ENCODE assay signal across 13 mouse cellular contexts in the genomic region with DNA sequence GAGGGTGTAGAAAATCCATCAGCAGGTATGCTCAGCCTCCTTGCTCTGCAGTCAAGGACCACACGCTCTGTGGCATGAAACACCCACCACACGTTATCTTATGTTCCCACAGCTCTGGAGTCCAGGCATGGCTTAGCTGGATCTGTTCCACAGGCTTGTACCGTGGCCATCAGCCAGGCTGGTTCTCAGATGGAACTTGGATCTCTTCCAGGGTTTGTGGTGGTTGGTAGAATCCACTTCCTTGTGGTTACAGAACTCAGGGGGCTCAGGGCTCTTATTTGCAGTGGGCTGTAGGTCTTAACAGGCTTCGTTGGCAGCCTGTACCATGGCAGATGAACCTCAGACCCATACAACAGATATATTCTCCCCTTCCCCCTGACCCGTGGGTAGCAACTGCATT. TPM values are rescaled to one million over a fixed set of nuclear protein-coding genes. Genes with fewer than 3 reads are reported as not detected.
A peak's percentile ranks its signal among the peaks of the same experiment; 100 is the strongest.
DNase-seq lines count a peak whose midpoint lies in the region; ATAC-seq and TF ChIP-seq lines count a peak whose summit lies in the region.
"Had no signal": no experiment of that assay in that cellular context is flagged by ENCODE, and none has a peak within 500 bp of the region (broad histone marks: within the 10 kb centered on the region; RNA-seq: fewer than 3 reads in every experiment).

No protein-coding gene starts in this region.

- TF ChIP-seq POLR2A in cerebellum, adult 2 months (IDR thresholded peaks at IDR 0.05; ENCODE audit: borderline replicate concordance, insufficient read depth, low read length), result no peak

- H3K4me3 ChIP-seq in cerebellum, adult 2 months (replicated peaks; ENCODE audit: insufficient read depth, low read depth, low read length), result no peak overlapping the region
- H3K4me3 ChIP-seq in heart, embryonic 16.5 days (ENCODE audit: low read length), result no peak overlapping the region
- H3K4me3 ChIP-seq: liver, embryonic 13.5 days had no signal

- H3K4me1 ChIP-seq in cerebellum, adult 2 months (ENCODE audit: control insufficient read depth, insufficient read depth, low read length), result peaks cover 5% of the 10 kb centered on the region
- peaks cover 5% of the 10 kb centered on the region; the same call in 1 of the 2 replicates for H3K4me1 ChIP-seq in heart, embryonic 16.5 days (ENCODE audit: control insufficient read depth, insufficient read depth, low read length)
- H3K4me1 ChIP-seq: liver, embryonic 13.5 days had no signal

- H3K4me2 ChIP-seq in heart, embryonic 16.5 days (ENCODE audit: low read depth, low read length), result no peak overlapping the region
- H3K4me2 ChIP-seq: liver, embryonic 13.5 days had no signal

- H3K27ac ChIP-seq in cerebellum, adult 2 months (ENCODE audit: insufficient read depth, low read length), result no peak overlapping the region
- H3K27ac ChIP-seq in heart, embryonic 16.5 days (ENCODE audit: low read length), result 0 out of 2 replicates have a peak overlapping the region, but pooled peaks have one; percentile 34
- H3K27ac ChIP-seq: liver, embryonic 13.5 days; macrophage had no signal

- 14% methylated on average over 5 of the region's 5 CpGs for WGBS in cerebellum, adult 2 months
- WGBS in heart, embryonic 16.5 days, result 40% methylated on average over 5 of the region's 5 CpGs

- H3K9ac ChIP-seq in heart, embryonic 16.5 days (ENCODE audit: low read length), result no peak overlapping the region
- H3K9ac ChIP-seq: forebrain, postnatal 0 days; liver, embryonic 13.5 days had no signal

- H3K9me3 ChIP-seq in heart, embryonic 16.5 days (replicated peaks; ENCODE audit: control insufficient read depth, low read length), result peaks cover 12% of the 10 kb centered on the region

- no peaks in the 10 kb centered on the region; the same call in 1 of the 2 replicates for H3K27me3 ChIP-seq in cerebellum, adult 2 months (ENCODE audit: control insufficient read depth, insufficient read depth, low read length)
- no peaks in the 10 kb centered on the region for H3K27me3 ChIP-seq in heart, embryonic 16.5 days (ENCODE audit: control insufficient read depth, insufficient read depth, low read length)
- H3K27me3 ChIP-seq: liver, embryonic 13.5 days had no signal

- H3K36me3 ChIP-seq in heart, embryonic 16.5 days (ENCODE audit: control insufficient read depth, insufficient read depth), result no peaks in the 10 kb centered on the region
- H3K36me3 ChIP-seq: G1E; liver, embryonic 13.5 days had no signal

- no peak; the same call in 1 of the 2 replicates for ATAC-seq in heart, embryonic 16.5 days (replicated peaks; ENCODE audit: extremely low read depth, insufficient read depth, low FRiP score)
- ATAC-seq in frontal cortex, adult (ENCODE audit: low TSS enrichment), result no peak
- ATAC-seq: forebrain, postnatal 0 days; intestine, embryonic 16.5 days had no signal

- no peak for TF ChIP-seq CTCF in cerebellum, adult 2 months (IDR thresholded peaks at IDR 0.05; ENCODE audit: borderline replicate concordance, insufficient read depth, low read depth, low read length)

- DNase-seq in cerebellum, adult 2 months, result peak; percentile 27 to 45
- DNase-seq in cerebellum, adult 9-11 months, result no peak
- DNase-seq in kidney, postnatal 36 days, result peak; percentile 11 to 24
- no peak for DNase-seq in kidney, adult 9 months
- peak; percentile 42 for DNase-seq in NIH3T3 (ENCODE audit: low read depth)
- DNase-seq in layer of hippocampus, adult 18-20 months (ENCODE audit: low spot score in 2 of 2), result no peak
- DNase-seq: forebrain, postnatal 0 days; liver, embryonic 13.5 days had no signal

RNA-seq across cellular contexts. Expression of gene Mtus2, which starts 17.9 kb away (rescaled TPM):
- polyA plus RNA-seq in cerebellum, adult 2 months (2012; rRNA removed), result 33.3 TPM in 2 replicates
- 123 and 131 TPM in 2 replicates for polyA plus RNA-seq in heart, embryonic 16.5 days (2015; fragmentation: Nextera tagmentation; extraction: Ambion mirVana)
- 10 to 100 TPM; 32.9 to 35.6 TPM for total RNA-seq in layer of hippocampus, adult 18-20 months (2021)
- polyA plus RNA-seq: G1E had no signal

RNA-seq across cellular contexts. Expression of gene Slc46a3, which starts 44.6 kb away (rescaled TPM):
- polyA plus RNA-seq in cerebellum, adult 2 months (2012; rRNA removed), result 27.9 and 28.2 TPM in 2 replicates
- polyA plus RNA-seq in heart, embryonic 16.5 days (2015; fragmentation: Nextera tagmentation; extraction: Ambion mirVana), result 3.6 and 3.8 TPM in 2 replicates
- total RNA-seq in layer of hippocampus, adult 18-20 months (2021), result 1 to 10 TPM; 8.3 to 8.5 TPM

Comparison
In these comparisons a context has a peak if more than half of its experiments do, and no peak if none do; other contexts are left out.
1. DNase-seq: peak in cerebellum, adult 2 months (2 of 2), kidney, postnatal 36 days (2 of 2) and NIH3T3 (single experiment); none in cerebellum, adult 9-11 months (single experiment), kidney, adult 9 months (single experiment) and layer of hippocampus, adult 18-20 months (0 of 2).